Mouse (Mus musculus): ENCODE data around the gene Trpv3. TPM values are rescaled to one million over a fixed set of nuclear protein-coding genes. Genes with fewer than 3 reads are reported as not detected.

Trpv3 gene
- polyA plus RNA-seq, 1 experiment, result not detected

DNA sequence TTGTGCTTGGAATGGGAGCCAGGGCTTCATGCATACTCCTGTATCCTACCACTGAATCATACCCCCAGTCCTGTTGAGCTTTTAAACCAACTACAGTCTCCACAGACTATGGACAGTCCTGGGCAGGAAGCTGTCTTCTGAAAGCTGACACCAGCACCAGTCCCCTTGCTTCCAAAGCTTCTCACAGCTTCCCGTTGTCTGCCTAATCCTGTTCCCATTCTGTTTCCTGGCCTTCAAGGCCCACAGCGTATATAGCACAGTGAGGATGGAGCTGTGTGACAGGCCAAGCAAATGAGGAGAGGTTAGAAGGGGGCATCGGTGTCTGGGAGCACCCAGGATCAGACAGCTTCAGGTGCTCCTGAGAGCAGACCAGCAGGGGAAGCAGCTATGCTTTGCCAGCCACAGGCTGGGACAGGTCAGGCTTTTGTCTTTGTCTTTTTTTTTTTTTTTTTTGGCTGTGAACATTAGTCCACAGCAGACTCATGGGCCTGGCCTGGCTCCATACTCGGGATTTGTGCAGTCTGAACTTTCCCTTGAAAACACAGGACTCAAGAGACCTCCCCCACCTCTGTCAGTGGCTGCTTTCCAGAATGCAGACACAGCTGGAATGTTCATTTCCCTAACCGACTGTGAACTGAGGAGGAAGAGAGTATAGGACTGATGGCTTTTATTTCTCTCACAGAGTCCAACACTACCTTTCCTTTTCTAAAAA, 31.0 kb upstream of the Trpv3 start:
- H3K4me1 ChIP-seq (ENCODE audit: control insufficient read depth, insufficient read depth, low read length), result no peaks in the 10 kb centered on the region
- TF ChIP-seq POLR2A (IDR thresholded peaks at IDR 0.05; ENCODE audit: insufficient read depth, low read depth, low read length) (no peak), CTCF (IDR thresholded peaks at IDR 0.05; ENCODE audit: insufficient read depth, low read depth, low read length) (no peak)
- no peak overlapping the region for H3K4me3 ChIP-seq (ENCODE audit: insufficient read depth, low read depth, low read length)
- H3K27ac ChIP-seq (ENCODE audit: insufficient read depth, low read depth, low read length), result no peak overlapping the region
- WGBS, result 40% methylated on average over 5 of the region's 5 CpGs

- TF ChIP-seq POLR2A (IDR thresholded peaks at IDR 0.05; ENCODE audit: insufficient read depth, low read depth, low read length), result no peak
- TF ChIP-seq CTCF (IDR thresholded peaks at IDR 0.05; ENCODE audit: insufficient read depth, low read depth, low read length), result no peak
- 70% methylated on average over 3 of the region's 3 CpGs for WGBS
- Histone ChIP-seq H3K4me3 (ENCODE audit: insufficient read depth, low read depth, low read length) (no peak overlapping the region), H3K4me1 (ENCODE audit: control insufficient read depth, insufficient read depth, low read length) (no peaks in the 10 kb centered on the region), H3K27ac (ENCODE audit: insufficient read depth, low read depth, low read length) (no peak overlapping the region)
Observed at GRCm38 (mm10) chr11:73236731-73237130, 30.5 kb upstream of the Trpv3 start.

DNA sequence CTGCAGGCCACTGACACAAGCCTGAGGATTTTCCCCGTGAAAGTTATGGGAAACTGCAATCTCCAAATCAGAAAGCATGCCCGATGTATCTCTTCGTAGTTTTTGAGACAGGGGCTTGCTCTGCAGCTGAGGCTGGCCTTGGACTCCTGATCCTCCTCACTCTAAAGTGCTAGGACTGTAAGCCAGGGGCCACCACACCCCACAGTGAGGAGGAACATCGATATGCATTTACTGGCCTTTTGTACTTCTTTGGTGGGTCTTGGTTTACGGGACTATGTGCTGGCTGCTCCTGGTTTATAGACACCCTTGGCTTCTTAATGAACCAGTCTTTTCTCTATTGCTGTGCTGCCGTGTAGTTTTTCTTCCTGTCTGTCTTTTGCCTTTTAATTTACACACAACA, 25.0 kb upstream of the Trpv3 start:
- TF ChIP-seq CTCF (IDR thresholded peaks at IDR 0.05; ENCODE audit: insufficient read depth, low read depth, low read length) (no peak), POLR2A (IDR thresholded peaks at IDR 0.05; ENCODE audit: insufficient read depth, low read depth, low read length) (no peak)
- H3K27ac ChIP-seq (ENCODE audit: insufficient read depth, low read depth, low read length), result no peak overlapping the region
- H3K4me1 ChIP-seq (ENCODE audit: control insufficient read depth, insufficient read depth, low read length), result no peaks in the 10 kb centered on the region
- WGBS, result 79% methylated on average over 6 of the region's 6 CpGs
- H3K4me3 ChIP-seq (ENCODE audit: insufficient read depth, low read depth, low read length), result no peak overlapping the region

DNA sequence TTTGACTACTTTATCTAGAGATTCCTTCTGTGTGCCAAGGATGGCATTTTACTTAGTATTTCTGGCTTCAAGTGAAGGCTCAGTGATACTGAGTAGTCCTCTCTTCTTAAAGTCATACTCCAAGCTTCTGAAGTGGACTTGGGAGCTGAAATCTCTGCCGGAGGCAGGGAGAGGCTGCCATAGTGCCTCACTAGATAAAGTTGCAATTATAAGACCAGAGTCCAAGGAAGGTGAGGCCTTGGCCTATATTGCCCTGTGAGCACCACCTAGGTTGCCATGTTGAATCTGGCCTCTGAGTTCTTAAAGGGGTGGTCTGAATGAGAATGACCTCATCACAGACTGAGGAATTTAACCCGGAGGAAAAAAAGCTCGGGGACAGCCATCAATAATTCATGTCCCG, 24.4 kb upstream of the Trpv3 start:
- H3K4me1 ChIP-seq (ENCODE audit: control insufficient read depth, insufficient read depth, low read length), result no peaks in the 10 kb centered on the region
- WGBS, result 74% methylated on average over 4 of the region's 4 CpGs
- H3K4me3 ChIP-seq (ENCODE audit: insufficient read depth, low read depth, low read length), result no peak overlapping the region
- TF ChIP-seq CTCF (IDR thresholded peaks at IDR 0.05; ENCODE audit: insufficient read depth, low read depth, low read length) (no peak), POLR2A (IDR thresholded peaks at IDR 0.05; ENCODE audit: insufficient read depth, low read depth, low read length) (no peak)
- no peak overlapping the region for H3K27ac ChIP-seq (ENCODE audit: insufficient read depth, low read depth, low read length)

GRCm38 (mm10) chr11:73257362-73257945, 9.7 kb upstream of the Trpv3 start:
- Histone ChIP-seq H3K4me1 (ENCODE audit: control insufficient read depth, insufficient read depth, low read length) (no peaks in the 10 kb centered on the region), H3K27ac (ENCODE audit: insufficient read depth, low read depth, low read length) (no peak overlapping the region), H3K4me3 (ENCODE audit: insufficient read depth, low read depth, low read length) (no peak overlapping the region)
- TF ChIP-seq POLR2A (IDR thresholded peaks at IDR 0.05; ENCODE audit: insufficient read depth, low read depth, low read length) (no peak), CTCF (IDR thresholded peaks at IDR 0.05; ENCODE audit: insufficient read depth, low read depth, low read length) (no peak)
- WGBS, result 80% methylated on average over 4 of the region's 4 CpGs

- H3K4me3 ChIP-seq (ENCODE audit: insufficient read depth, low read depth, low read length), result no peak overlapping the region
- no peak overlapping the region for H3K27ac ChIP-seq (ENCODE audit: insufficient read depth, low read depth, low read length)
- no peaks in the 10 kb centered on the region for H3K4me1 ChIP-seq (ENCODE audit: control insufficient read depth, insufficient read depth, low read length)
- TF ChIP-seq CTCF (IDR thresholded peaks at IDR 0.05; ENCODE audit: insufficient read depth, low read depth, low read length), result no peak
- no peak for TF ChIP-seq POLR2A (IDR thresholded peaks at IDR 0.05; ENCODE audit: insufficient read depth, low read depth, low read length)
Observed at GRCm38 (mm10) chr11:73258664-73259063, 8.5 kb upstream of the Trpv3 start.

GRCm38 (mm10) chr11:73260457-73260856, 6.7 kb upstream of the Trpv3 start:
- no peaks in the 10 kb centered on the region for H3K4me1 ChIP-seq (ENCODE audit: control insufficient read depth, insufficient read depth, low read length)
- TF ChIP-seq CTCF (IDR thresholded peaks at IDR 0.05; ENCODE audit: insufficient read depth, low read depth, low read length), result no peak
- TF ChIP-seq POLR2A (IDR thresholded peaks at IDR 0.05; ENCODE audit: insufficient read depth, low read depth, low read length), result no peak
- WGBS, result 76% methylated on average over 3 of the region's 3 CpGs
- no peak overlapping the region for H3K27ac ChIP-seq (ENCODE audit: insufficient read depth, low read depth, low read length)
- H3K4me3 ChIP-seq (ENCODE audit: insufficient read depth, low read depth, low read length), result no peak overlapping the region

- WGBS, result 90% methylated on average over 1 of the region's 1 CpGs
- TF ChIP-seq CTCF (IDR thresholded peaks at IDR 0.05; ENCODE audit: insufficient read depth, low read depth, low read length), result no peak
- no peak for TF ChIP-seq POLR2A (IDR thresholded peaks at IDR 0.05; ENCODE audit: insufficient read depth, low read depth, low read length)
- Histone ChIP-seq H3K27ac (ENCODE audit: insufficient read depth, low read depth, low read length) (no peak overlapping the region), H3K4me1 (ENCODE audit: control insufficient read depth, insufficient read depth, low read length) (no peaks in the 10 kb centered on the region), H3K4me3 (ENCODE audit: insufficient read depth, low read depth, low read length) (no peak overlapping the region)
Observed at GRCm38 (mm10) chr11:73261385-73261784, 5.8 kb upstream of the Trpv3 start.

DNA sequence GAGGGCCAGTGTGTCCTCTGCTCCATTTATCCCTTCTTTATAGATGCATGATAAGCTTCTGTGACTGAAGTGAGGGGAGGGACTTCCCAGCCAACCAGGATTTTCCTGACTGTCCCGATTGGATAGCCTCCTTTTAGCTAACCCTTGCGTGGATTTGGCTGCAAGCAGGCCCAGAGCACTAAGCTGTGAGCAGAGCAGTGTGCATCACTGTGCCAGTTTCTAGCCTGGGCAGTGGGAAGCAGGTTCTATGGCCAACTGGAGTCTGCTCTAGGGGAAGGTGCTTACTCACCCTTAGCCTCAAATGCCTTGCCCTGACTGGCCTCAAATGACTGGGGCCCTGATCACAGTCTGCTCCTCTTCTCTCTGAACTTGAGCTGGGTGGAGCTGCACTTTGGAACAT, 7.6 kb downstream of the Trpv3 start:
- Histone ChIP-seq H3K4me1 (ENCODE audit: control insufficient read depth, insufficient read depth, low read length) (no peaks in the 10 kb centered on the region), H3K4me3 (ENCODE audit: insufficient read depth, low read depth, low read length) (no peak overlapping the region), H3K27ac (ENCODE audit: insufficient read depth, low read depth, low read length) (no peak overlapping the region)
- WGBS, result 53% methylated on average over 2 of the region's 2 CpGs
- no peak for TF ChIP-seq CTCF (IDR thresholded peaks at IDR 0.05; ENCODE audit: insufficient read depth, low read depth, low read length)
- no peak for TF ChIP-seq POLR2A (IDR thresholded peaks at IDR 0.05; ENCODE audit: insufficient read depth, low read depth, low read length)

Data from olfactory bulb, adult 2 months (tissue).